Mouse (Mus musculus) MEL (cell line): ENCODE measurements around the gene Ugt1a6b.

ENCODE experiments used
- HCFC1 ChIP-seq: IDR thresholded peaks from 2 replicates; pipeline ENCODE4 v1.6.1; 2012; ENCODE audit warnings: low read depth, mild to moderate bottlenecking, inconsistent platforms, low read length, improper control_type of control experiment, moderate library complexity
- MEF2A ChIP-seq: IDR thresholded peaks from 2 replicates; pipeline ENCODE4 v1.6.1; 2014; ENCODE audit warnings: low read depth, mild to moderate bottlenecking, inconsistent platforms, low read length, improper control_type of control experiment; ENCODE audit not compliant: poor library complexity, insufficient replicate concordance, severe bottlenecking; ENCODE audit errors: extremely low read depth
- MYB ChIP-seq: IDR thresholded peaks from 2 replicates; pipeline ENCODE4 v1.6.1; 2011; ENCODE audit warnings: mild to moderate bottlenecking, low read depth, low read length, improper control_type of control experiment

DNA sequence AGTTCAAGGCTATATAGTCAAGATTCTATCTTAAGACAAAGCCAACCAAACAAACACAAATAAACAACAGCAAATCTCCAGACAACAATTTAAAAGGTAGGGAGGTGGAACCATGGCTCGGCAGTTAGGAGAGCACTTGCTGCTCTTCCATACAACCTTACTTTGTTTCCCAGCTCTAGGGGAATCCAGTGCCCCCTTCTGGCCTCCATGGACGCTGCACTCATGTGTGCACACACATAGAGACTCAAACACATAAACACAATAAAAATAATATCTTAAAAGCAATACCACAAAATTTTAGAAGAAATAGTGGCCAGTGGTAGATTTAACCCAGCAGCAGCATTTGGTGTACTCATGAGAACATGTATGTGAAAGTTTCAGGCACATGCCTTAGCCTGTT lies 114.1 kb downstream of the Ugt1a6b start:
- TF ChIP-seq HCFC1 (no peak), MEF2A (no peak), MYB (no peak)
